Mouse (Mus musculus): Measurements from ENCODE around the gene Tradd. TPM values are rescaled to one million over a fixed set of nuclear protein-coding genes. Genes with fewer than 3 reads are reported as not detected.

Gene Tradd
- polyA plus RNA-seq, 1 experiment from 2014 or later = 50.6 TPM

GRCm38 (mm10) chr8:105288231-105288630 is 23.8 kb upstream of the Tradd start:
- peaks cover 13% of the 10 kb centered on the region; the same call in 1 of the 2 replicates for H3K4me1 ChIP-seq (replicated peaks; ENCODE audit: control insufficient read depth, insufficient read depth, low read length)
- peak; percentile 19; the same call in 1 of the 2 replicates for TF ChIP-seq CTCF (IDR thresholded peaks at IDR 0.05; ENCODE audit: low read depth)
- peaks cover 12% of the 10 kb centered on the region for H3K27me3 ChIP-seq (replicated peaks; ENCODE audit: control insufficient read depth, insufficient read depth, low read length)
- no peak overlapping the region for H3K4me2 ChIP-seq (replicated peaks; ENCODE audit: low read depth)
- no peak overlapping the region for H3K27ac ChIP-seq (ENCODE audit: low read depth, low read length)
- no peak overlapping the region for H3K4me3 ChIP-seq (ENCODE audit: low read depth, low read length)
- ATAC-seq = no peak
- WGBS = 85% methylated on average over 5 of the region's 5 CpGs
- no peaks in the 10 kb centered on the region for H3K9me3 ChIP-seq (ENCODE audit: control insufficient read depth)
- H3K36me3 ChIP-seq (ENCODE audit: control insufficient read depth, insufficient read depth) = no peaks in the 10 kb centered on the region
- H3K9ac ChIP-seq (ENCODE audit: low read depth, low read length) = no peak overlapping the region

GRCm38 (mm10) chr8:105286907-105287306 is 22.5 kb upstream of the Tradd start:
- Histone ChIP-seq H3K9me3 (ENCODE audit: control insufficient read depth) (no peaks in the 10 kb centered on the region), H3K36me3 (ENCODE audit: control insufficient read depth, insufficient read depth) (no peaks in the 10 kb centered on the region), H3K9ac (ENCODE audit: low read depth, low read length) (no peak overlapping the region), H3K4me1 (replicated peaks; ENCODE audit: control insufficient read depth, insufficient read depth, low read length) (peaks cover 13% of the 10 kb centered on the region; the same call in 1 of the 2 replicates), H3K27ac (ENCODE audit: low read depth, low read length) (no peak overlapping the region), H3K4me3 (ENCODE audit: low read depth, low read length) (no peak overlapping the region), H3K27me3 (replicated peaks; ENCODE audit: control insufficient read depth, insufficient read depth, low read length) (peaks cover 12% of the 10 kb centered on the region), H3K4me2 (replicated peaks; ENCODE audit: low read depth) (no peak overlapping the region)
- WGBS = 90% methylated on average over 4 of the region's 4 CpGs
- no peak for ATAC-seq
- TF ChIP-seq CTCF (IDR thresholded peaks at IDR 0.05; ENCODE audit: low read depth) = no peak

- H3K27ac ChIP-seq (ENCODE audit: low read depth, low read length) = no peak overlapping the region
- no peaks in the 10 kb centered on the region for H3K36me3 ChIP-seq (ENCODE audit: control insufficient read depth, insufficient read depth)
- peaks cover 11% of the 10 kb centered on the region; the same call in 1 of the 2 replicates for H3K4me1 ChIP-seq (replicated peaks; ENCODE audit: control insufficient read depth, insufficient read depth, low read length)
- H3K4me2 ChIP-seq (replicated peaks; ENCODE audit: low read depth) = no peak overlapping the region
- no peak for ATAC-seq
- H3K9me3 ChIP-seq (ENCODE audit: control insufficient read depth) = no peaks in the 10 kb centered on the region
- H3K9ac ChIP-seq (ENCODE audit: low read depth, low read length) = no peak overlapping the region
- H3K27me3 ChIP-seq (replicated peaks; ENCODE audit: control insufficient read depth, insufficient read depth, low read length) = peaks cover 9% of the 10 kb centered on the region
- WGBS = 49% methylated on average over 12 of the region's 12 CpGs
- no peak overlapping the region for H3K4me3 ChIP-seq (ENCODE audit: low read depth, low read length)
- TF ChIP-seq CTCF (IDR thresholded peaks at IDR 0.05; ENCODE audit: low read depth) = no peak
Observed at GRCm38 (mm10) chr8:105285514-105285913, 21.1 kb upstream of the Tradd start.

- Histone ChIP-seq H3K4me2 (replicated peaks; ENCODE audit: low read depth) (no peak overlapping the region; the same call in 1 of the 2 replicates), H3K27me3 (replicated peaks; ENCODE audit: control insufficient read depth, insufficient read depth, low read length) (peaks cover 16% of the 10 kb centered on the region), H3K9ac (ENCODE audit: low read depth, low read length) (no peak overlapping the region), H3K4me3 (ENCODE audit: low read depth, low read length) (no peak overlapping the region), H3K4me1 (replicated peaks; ENCODE audit: control insufficient read depth, insufficient read depth, low read length) (no peaks in the 10 kb centered on the region; the same call in 1 of the 2 replicates), H3K27ac (ENCODE audit: low read depth, low read length) (no peak overlapping the region), H3K9me3 (ENCODE audit: control insufficient read depth) (no peaks in the 10 kb centered on the region), H3K36me3 (ENCODE audit: control insufficient read depth, insufficient read depth) (no peaks in the 10 kb centered on the region)
- TF ChIP-seq CTCF (IDR thresholded peaks at IDR 0.05; ENCODE audit: low read depth) = peak; percentile 96
- WGBS = 39% methylated on average over 23 of the region's 23 CpGs
- peak; percentile 60 for ATAC-seq
Observed at GRCm38 (mm10) chr8:105283074-105283473, 18.7 kb upstream of the Tradd start.

GRCm38 (mm10) chr8:105282239-105282638 is 17.8 kb upstream of the Tradd start:
- ATAC-seq = no peak
- H3K9me3 ChIP-seq (ENCODE audit: control insufficient read depth) = no peaks in the 10 kb centered on the region
- no peak overlapping the region for H3K9ac ChIP-seq (ENCODE audit: low read depth, low read length)
- H3K4me2 ChIP-seq (replicated peaks; ENCODE audit: low read depth) = no peak overlapping the region
- no peak overlapping the region for H3K27ac ChIP-seq (ENCODE audit: low read depth, low read length)
- no peak overlapping the region for H3K4me3 ChIP-seq (ENCODE audit: low read depth, low read length)
- no peaks in the 10 kb centered on the region for H3K36me3 ChIP-seq (ENCODE audit: control insufficient read depth, insufficient read depth)
- H3K4me1 ChIP-seq (replicated peaks; ENCODE audit: control insufficient read depth, insufficient read depth, low read length) = no peaks in the 10 kb centered on the region; the same call in 1 of the 2 replicates
- peaks cover 19% of the 10 kb centered on the region for H3K27me3 ChIP-seq (replicated peaks; ENCODE audit: control insufficient read depth, insufficient read depth, low read length)
- TF ChIP-seq CTCF (IDR thresholded peaks at IDR 0.05; ENCODE audit: low read depth) = no peak
- WGBS = 83% methylated on average over 4 of the region's 4 CpGs

- no peak for TF ChIP-seq CTCF (IDR thresholded peaks at IDR 0.05; ENCODE audit: low read depth)
- H3K27me3 ChIP-seq (replicated peaks; ENCODE audit: control insufficient read depth, insufficient read depth, low read length) = peaks cover 23% of the 10 kb centered on the region
- H3K27ac ChIP-seq (ENCODE audit: low read depth, low read length) = no peak overlapping the region
- ATAC-seq = no peak
- no peaks in the 10 kb centered on the region for H3K36me3 ChIP-seq (ENCODE audit: control insufficient read depth, insufficient read depth)
- no peaks in the 10 kb centered on the region for H3K9me3 ChIP-seq (ENCODE audit: control insufficient read depth)
- no peak overlapping the region for H3K9ac ChIP-seq (ENCODE audit: low read depth, low read length)
- H3K4me2 ChIP-seq (replicated peaks; ENCODE audit: low read depth) = no peak overlapping the region
- 86% methylated on average over 12 of the region's 12 CpGs for WGBS
- H3K4me3 ChIP-seq (ENCODE audit: low read depth, low read length) = no peak overlapping the region
- H3K4me1 ChIP-seq (replicated peaks; ENCODE audit: control insufficient read depth, insufficient read depth, low read length) = no peaks in the 10 kb centered on the region; the same call in 1 of the 2 replicates
Observed at GRCm38 (mm10) chr8:105281821-105282220, 17.4 kb upstream of the Tradd start.

GRCm38 (mm10) chr8:105280567-105280966 is 16.2 kb upstream of the Tradd start:
- Histone ChIP-seq H3K9me3 (ENCODE audit: control insufficient read depth) (no peaks in the 10 kb centered on the region), H3K4me2 (replicated peaks; ENCODE audit: low read depth) (no peak overlapping the region), H3K4me1 (replicated peaks; ENCODE audit: control insufficient read depth, insufficient read depth, low read length) (peaks cover 9% of the 10 kb centered on the region), H3K36me3 (ENCODE audit: control insufficient read depth, insufficient read depth) (no peaks in the 10 kb centered on the region), H3K27ac (ENCODE audit: low read depth, low read length) (no peak overlapping the region), H3K27me3 (replicated peaks; ENCODE audit: control insufficient read depth, insufficient read depth, low read length) (peaks cover 31% of the 10 kb centered on the region), H3K4me3 (ENCODE audit: low read depth, low read length) (no peak overlapping the region), H3K9ac (ENCODE audit: low read depth, low read length) (no peak overlapping the region)
- ATAC-seq = no peak
- 85% methylated on average over 3 of the region's 3 CpGs for WGBS
- no peak for TF ChIP-seq CTCF (IDR thresholded peaks at IDR 0.05; ENCODE audit: low read depth)
